Mouse (Mus musculus) left cerebral cortex, adult 8-10 months (tissue): ENCODE data around the gene H2-Ab1. TPM values are rescaled to one million over a fixed set of nuclear protein-coding genes. Genes with fewer than 3 reads are reported as not detected.
A peak's percentile ranks its signal among the peaks of the same experiment; 100 is the strongest.
"Not testable (repeated sequence)": the region's sequence is repeated elsewhere in the genome, so short reads cannot be mapped to it uniquely, and the experiment has no call there.

ENCODE experiments used
- DNase-seq, 2 experiments: peaks; one replicate each; pipeline ENCODE4 v3.0.0; 2022; ENCODE audit warnings: low spot score in 2 of 2
- total RNA-seq, 4 experiments: library from RNA; stranded (reverse); gene quantifications; 2 replicates each; pipeline ENCODE4 v1.2.4; 2022

Gene H2-Ab1
- total RNA-seq, 4 experiments from 2014 or later, result 2.4 to 30.3 (median 11.7) TPM

- DNase-seq, result no peak
Observed at GRCm38 (mm10) chr17:34306407-34306806, 48.9 kb downstream of the H2-Ab1 start.

DNA sequence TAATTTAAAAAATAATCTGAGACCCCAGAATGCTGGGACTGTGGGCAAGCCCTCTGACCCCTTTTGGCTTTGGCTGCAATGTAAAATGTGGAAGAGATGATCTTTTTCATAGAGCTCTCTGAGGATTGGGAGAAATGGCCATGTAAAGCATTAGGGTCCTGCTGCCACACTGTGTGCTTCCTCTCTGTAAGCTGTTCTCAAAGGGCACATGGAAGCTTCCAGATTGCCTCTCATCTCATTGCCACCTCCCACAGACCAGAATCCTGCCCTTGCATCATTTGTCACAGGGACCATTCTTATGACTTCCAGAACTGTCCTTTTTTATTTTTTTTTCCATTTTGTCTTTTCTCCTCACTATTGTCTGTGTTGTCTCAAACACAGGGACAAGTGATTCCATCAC lies 49.7 kb downstream of the H2-Ab1 start:
- DNase-seq, result no peak

DNA sequence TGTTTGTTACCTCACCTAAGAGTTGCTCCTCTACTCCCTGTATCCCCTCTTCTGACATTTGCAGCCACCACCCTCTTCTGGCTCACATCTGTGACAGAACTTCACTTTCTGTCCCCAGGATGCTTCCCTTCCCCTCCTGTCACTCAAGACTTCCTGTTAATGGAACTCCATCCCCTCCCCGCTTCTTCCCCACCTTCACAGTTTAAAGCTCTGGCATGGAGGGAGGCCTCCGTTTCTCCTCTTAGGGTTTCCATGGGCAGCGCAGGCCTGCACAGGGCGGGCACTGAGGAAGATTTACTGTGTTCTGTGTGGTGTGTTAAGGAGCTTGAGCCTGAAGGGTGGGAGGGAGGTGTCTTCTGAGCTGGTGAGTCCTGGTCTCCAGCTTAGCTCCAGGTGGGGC lies 50.7 kb downstream of the H2-Ab1 start:
- no peak for DNase-seq

GRCm38 (mm10) chr17:34309225-34309624 lies 51.7 kb downstream of the H2-Ab1 start:
- DNase-seq, result no peak

GRCm38 (mm10) chr17:34309683-34310385 lies 52.3 kb downstream of the H2-Ab1 start:
- peak; percentile 40 to 62 for DNase-seq

DNA sequence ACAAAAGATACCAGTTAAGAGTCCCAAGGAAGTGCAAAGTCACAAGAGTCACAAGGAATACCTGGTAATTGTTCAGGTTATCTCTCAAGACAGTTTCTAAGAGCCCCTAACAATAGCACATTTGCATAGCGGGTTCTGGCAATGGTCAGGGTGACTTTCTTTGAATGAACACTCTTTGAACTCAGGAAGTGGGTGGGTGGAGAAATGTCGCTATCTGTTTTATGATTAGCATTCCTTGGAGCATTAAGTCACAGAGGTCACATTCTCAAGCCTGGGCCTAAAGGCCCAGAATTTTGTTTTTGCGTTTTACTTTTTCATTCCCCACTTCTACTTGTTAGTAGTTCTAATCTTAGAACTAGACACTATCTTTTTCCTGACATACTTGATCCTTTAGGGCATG lies 53.0 kb downstream of the H2-Ab1 start:
- not testable (repeated sequence) for DNase-seq

GRCm38 (mm10) chr17:34312185-34312584 lies 54.7 kb downstream of the H2-Ab1 start:
- no peak for DNase-seq

- DNase-seq, result peak; percentile 41 to 62
Observed at GRCm38 (mm10) chr17:34313393-34313792, 55.9 kb downstream of the H2-Ab1 start.

DNA sequence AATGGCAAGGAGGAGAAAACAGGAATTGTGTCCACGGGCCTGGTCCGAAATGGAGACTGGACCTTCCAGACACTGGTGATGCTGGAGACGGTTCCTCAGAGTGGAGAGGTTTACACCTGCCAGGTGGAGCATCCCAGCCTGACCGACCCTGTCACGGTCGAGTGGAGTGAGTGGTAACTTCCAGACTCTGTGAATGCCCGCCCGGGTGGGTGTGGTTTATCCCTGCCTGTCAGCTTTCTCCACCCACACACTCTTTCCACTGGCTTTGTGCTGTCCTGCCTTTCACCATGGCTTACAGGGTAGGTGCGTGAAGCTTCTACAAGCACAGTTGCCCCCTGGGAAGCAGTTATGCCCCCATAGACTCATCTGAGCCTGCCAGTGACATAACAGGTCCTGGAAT lies 56.8 kb downstream of the H2-Ab1 start:
- DNase-seq, result no peak

- DNase-seq, result no peak
Observed at GRCm38 (mm10) chr17:34315512-34315911, 58.0 kb downstream of the H2-Ab1 start.

DNA sequence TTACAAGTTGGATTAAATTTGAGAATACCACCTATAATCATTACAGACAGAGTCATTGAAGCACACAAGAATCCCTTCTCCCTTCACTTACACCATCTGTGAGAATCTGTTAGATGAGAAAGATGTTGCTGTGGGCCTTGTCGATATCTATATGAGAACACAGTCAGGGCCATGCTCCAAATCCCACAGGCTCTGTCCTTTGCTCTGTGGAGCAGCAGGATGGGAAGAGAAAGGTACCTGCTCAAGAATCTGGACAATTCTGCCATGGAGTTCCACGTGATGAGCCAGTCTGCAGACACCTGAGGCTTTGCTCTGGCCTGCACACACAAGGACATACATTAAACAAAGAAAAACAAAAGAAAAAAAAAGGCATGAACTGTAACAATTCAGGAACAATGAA lies 59.2 kb downstream of the H2-Ab1 start:
- DNase-seq, result no peak

GRCm38 (mm10) chr17:34317275-34317674 lies 59.8 kb downstream of the H2-Ab1 start:
- no peak for DNase-seq

Other genes starting within 250 kb of the H2-Ab1 start
- gene Ring1, start 233.0 kb upstream of the H2-Ab1 start, total RNA-seq, result 10 to 100 TPM; 31.4 to 43.5 (median 36.1) TPM
- gene H2-Ke6, start 229.6 kb upstream of the H2-Ab1 start, total RNA-seq, result 10 to 100 TPM; 45.6 to 50.2 (median 46.4) TPM
- gene Slc39a7, start 226.0 kb upstream of the H2-Ab1 start, total RNA-seq, result 10 to 100 TPM; 91.2 to 98.6 (median 95.0) TPM
- gene Rxrb, start 225.9 kb upstream of the H2-Ab1 start, total RNA-seq, result 10 to 100 TPM; 72.8 to 87.6 (median 78.1) TPM
- gene Col11a2, start 218.3 kb upstream of the H2-Ab1 start, total RNA-seq, result 10 to 100 TPM; 12.6 to 18.0 (median 16.8) TPM
- 1 to 10 TPM in 2 of 4 experiments, under 1 TPM in 1, not detected in 1; 0.44 to 2.2 (median 1.7) TPM for gene H2-Oa, start 165.3 kb upstream of the H2-Ab1 start, total RNA-seq
- gene H2-DMa, start 138.1 kb upstream of the H2-Ab1 start, total RNA-seq, result 10 to 100 TPM; 20.7 to 35.3 (median 30.7) TPM
- gene Brd2, start 135.1 kb upstream of the H2-Ab1 start, total RNA-seq, result 100 to 1,000 TPM; 181 to 210 (median 190) TPM
- 1 to 10 TPM in 3 of 4 experiments, under 1 TPM in 1; 0.84 to 3.5 (median 2.0) TPM for gene H2-DMb2, start 114.4 kb upstream of the H2-Ab1 start, total RNA-seq
- gene H2-DMb1, start 104.6 kb upstream of the H2-Ab1 start, total RNA-seq, result 1 to 10 TPM; 2.2 to 7.1 (median 3.5) TPM
- 1 to 10 TPM; 3.0 to 8.6 (median 4.6) TPM for gene Tap1, start 70.1 kb upstream of the H2-Ab1 start, total RNA-seq
- gene Psmb9, start 69.9 kb upstream of the H2-Ab1 start, total RNA-seq, result 1 to 10 TPM; 2.6 to 3.2 (median 3.0) TPM
- gene Psmb8, start 60.0 kb upstream of the H2-Ab1 start, total RNA-seq, result 10 to 100 TPM in 1 of 4 experiments, 1 to 10 TPM in 3; 4.0 to 12.1 (median 7.1) TPM
- 10 to 100 TPM; 10.2 to 18.0 (median 16.3) TPM for gene Tap2, start 54.2 kb upstream of the H2-Ab1 start, total RNA-seq
- gene H2-Ob, start 18.8 kb upstream of the H2-Ab1 start, total RNA-seq, result 1 to 10 TPM in 2 of 4 experiments, under 1 TPM in 2; 0.54 to 1.3 (median 0.90) TPM
- gene H2-Aa, start 30.1 kb downstream of the H2-Ab1 start, total RNA-seq, result 10 to 100 TPM in 2 of 4 experiments, 1 to 10 TPM in 2; 3.4 to 37.3 (median 13.3) TPM
- gene H2-Eb1, start 48.2 kb downstream of the H2-Ab1 start, total RNA-seq, result 10 to 100 TPM in 2 of 4 experiments, 1 to 10 TPM in 2; 2.7 to 26.0 (median 9.3) TPM
- gene H2-Eb2, start 68.0 kb downstream of the H2-Ab1 start, total RNA-seq, result not detected
- gene Btnl2, start 97.1 kb downstream of the H2-Ab1 start, total RNA-seq, result under 1 TPM; 0.49 to 0.82 (median 0.63) TPM
- not detected for gene Btnl1, start 119.4 kb downstream of the H2-Ab1 start, total RNA-seq
- gene BC051142, start 141.1 kb downstream of the H2-Ab1 start, total RNA-seq, result 1 to 10 TPM; 3.3 to 5.1 (median 4.3) TPM
- gene Btnl4, start 219.6 kb downstream of the H2-Ab1 start, total RNA-seq, result not detected